Mouse (Mus musculus) heart, embryonic 14.5 days (tissue): ENCODE measurements around the gene Elof1. TPM values are rescaled to one million over a fixed set of nuclear protein-coding genes. Genes with fewer than 3 reads are reported as not detected.

Experiments
- ATAC-seq: fragments of 200-750 bp; cut with Nextera tagmentation; 2 replicates; pipeline ENCODE4 v1.8.0; 2017; ENCODE audit warnings: low read depth, moderate TSS enrichment; ENCODE audit not compliant: insufficient number of reproducible peaks, insufficient read depth, low FRiP score
- H3K27ac ChIP-seq, 2 experiments: fragments of 200-500 bp in 1 of 2; fragments of 300-500 bp in 1 of 2; sonication (generic) in 1 of 2; replicated peaks in 1 of 2; 2 replicates each; pipeline ENCODE4 v1.5.1; 2012 to 2014; ENCODE audit warnings: low read depth in 2 of 2, low read length in 2 of 2, control low read depth in 1 of 2, mild to moderate bottlenecking in 1 of 2, mixed read lengths in 1 of 2; ENCODE audit not compliant: control insufficient read depth in 1 of 2, insufficient read depth in 1 of 2
- H3K27me3 ChIP-seq: fragments of 300-500 bp; sonication (generic); 2 replicates; pipeline ENCODE4 v1.6.1; 2014; ENCODE audit warnings: mild to moderate bottlenecking, low read length, control low read depth; ENCODE audit not compliant: control insufficient read depth, insufficient read depth
- H3K36me3 ChIP-seq: fragments of 300-500 bp; sonication (generic); 2 replicates; pipeline ENCODE4 v1.6.1; 2014; ENCODE audit warnings: mild to moderate bottlenecking, control low read depth, low read length, mixed read lengths; ENCODE audit not compliant: control insufficient read depth, insufficient read depth
- H3K4me1 ChIP-seq, 2 experiments: fragments of 200-500 bp in 1 of 2; fragments of 300-500 bp in 1 of 2; sonication (generic) in 1 of 2; 2 replicates each; pipeline ENCODE4 v1.6.1; 2012 to 2014; ENCODE audit warnings: low read length in 2 of 2, control low read depth in 1 of 2, mixed read lengths in 1 of 2; ENCODE audit not compliant: control insufficient read depth in 2 of 2, insufficient read depth in 2 of 2
- H3K4me2 ChIP-seq: fragments of 300-500 bp; sonication (generic); 2 replicates; pipeline ENCODE4 v1.6.1; 2014; ENCODE audit warnings: mild to moderate bottlenecking, low read length
- H3K4me3 ChIP-seq, 2 experiments: fragments of 200-500 bp in 1 of 2; fragments of 300-500 bp in 1 of 2; sonication (generic) in 1 of 2; 2 replicates each; pipeline ENCODE4 v1.5.1; 2012 to 2014; ENCODE audit warnings: low read length in 2 of 2, mild to moderate bottlenecking in 2 of 2, control low read depth in 1 of 2, low read depth in 1 of 2, moderate library complexity in 1 of 2; ENCODE audit not compliant: control insufficient read depth in 1 of 2, insufficient read depth in 1 of 2
- H3K9ac ChIP-seq: fragments of 300-500 bp; sonication (generic); 2 replicates; pipeline ENCODE4 v1.6.1; 2014; ENCODE audit warnings: mild to moderate bottlenecking, low read length
- H3K9me3 ChIP-seq: fragments of 300-500 bp; sonication (generic); 2 replicates; pipeline ENCODE4 v1.6.1; 2016; ENCODE audit warnings: low read length, control low read depth; ENCODE audit not compliant: control insufficient read depth
- WGBS: fragments of 180-500 bp; shearing (Covaris S2); extraction: QIAGEN DNeasy Blood & Tissue Kit; methylation state at CpG from one replicate; pipeline ENCODE4 v1.1.7; 2014; 5-methylcytosine and 5-hydroxymethylcytosine counted together
- polyA plus RNA-seq: library from polyadenylated mRNA; unstranded; fragments of >200 nt; fragmentation: Nextera tagmentation; extraction: Ambion mirVana; gene quantifications from 2 replicates; pipeline ENCODE4 v1.2.1, GENCODE M21; 2014

The Elof1 gene
- polyA plus RNA-seq, 1 experiment from 2014 or later, result 129 TPM

GRCm38 (mm10) chr9:22134988-22135643 is 18.1 kb upstream of the Elof1 start:
- no peak overlapping the region for H3K9ac ChIP-seq
- peaks cover 9 to 10% of the 10 kb centered on the region in 2 experiments; a peak in 3 of 4 replicates for H3K4me1 ChIP-seq
- no peaks in the 10 kb centered on the region for H3K27me3 ChIP-seq
- no peak for ATAC-seq
- H3K27ac ChIP-seq, result no peak overlapping the region
- 79% methylated on average over 9 of the region's 9 CpGs for WGBS
- H3K4me3 ChIP-seq, result no peak overlapping the region
- no peaks in the 10 kb centered on the region for H3K9me3 ChIP-seq
- no peak overlapping the region for H3K4me2 ChIP-seq
- no peaks in the 10 kb centered on the region for H3K36me3 ChIP-seq

DNA sequence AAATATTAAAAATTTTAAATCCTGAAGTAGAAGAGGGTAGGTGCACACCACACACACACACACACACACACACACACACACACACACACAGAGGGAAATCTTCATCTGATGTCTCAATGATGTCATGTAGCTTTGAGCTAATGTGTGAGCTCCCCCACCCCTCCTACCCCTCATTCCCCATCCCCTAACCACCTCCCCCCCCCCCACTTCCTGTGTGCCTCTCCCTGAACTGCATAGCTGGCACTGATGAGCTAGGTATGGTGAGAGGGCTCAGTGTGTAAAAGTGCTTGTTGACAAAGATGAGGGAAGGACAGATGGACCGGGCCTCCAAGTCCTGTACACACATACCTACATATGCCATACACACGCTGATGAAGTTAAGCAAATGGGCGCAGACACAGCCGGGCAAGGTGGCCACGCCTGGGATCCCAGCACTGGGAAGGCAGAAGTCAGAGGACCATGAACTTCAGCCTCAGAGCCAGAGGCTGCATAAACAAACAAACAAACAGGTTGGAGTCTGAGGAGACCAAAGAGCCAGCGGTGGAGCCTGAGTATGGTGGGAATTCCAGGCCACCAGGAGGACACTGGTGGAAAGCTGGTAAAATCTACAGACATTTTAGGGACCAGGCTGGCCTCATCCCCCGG is 17.4 kb upstream of the Elof1 start:
- Histone ChIP-seq H3K4me2 (no peak overlapping the region), H3K9ac (no peak overlapping the region)
- WGBS, result 79% methylated on average over 7 of the region's 7 CpGs

DNA sequence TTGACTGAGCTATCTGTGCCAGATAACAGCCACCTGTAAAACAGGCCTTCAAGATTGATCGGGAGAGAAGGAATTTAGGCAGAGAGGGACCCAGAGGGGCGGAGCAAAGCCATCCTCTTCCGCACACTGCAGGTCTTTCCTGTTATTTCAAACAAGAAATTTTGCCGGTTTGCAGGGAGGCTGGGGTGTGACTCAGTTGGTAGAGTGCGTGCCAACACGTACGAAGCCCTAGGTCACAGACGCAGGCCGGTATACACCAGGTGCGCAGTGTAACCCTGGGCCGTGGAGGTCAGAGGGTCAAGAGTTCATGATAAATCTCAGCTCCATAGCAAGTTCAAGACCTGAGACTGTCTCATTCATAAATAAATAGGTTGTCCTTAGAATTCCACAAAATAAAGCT is 15.2 kb upstream of the Elof1 start:
- H3K9me3 ChIP-seq, result no peaks in the 10 kb centered on the region
- no peak overlapping the region for H3K27ac ChIP-seq
- peaks cover 9 to 10% of the 10 kb centered on the region in 2 experiments; a peak in 3 of 4 replicates for H3K4me1 ChIP-seq
- no peaks in the 10 kb centered on the region for H3K27me3 ChIP-seq
- H3K36me3 ChIP-seq, result no peaks in the 10 kb centered on the region
- ATAC-seq, result no peak
- 45% methylated on average over 11 of the region's 11 CpGs for WGBS
- H3K9ac ChIP-seq, result no peak overlapping the region; the same call in 1 of the 2 replicates
- peak overlapping the region; percentile 76 for H3K4me2 ChIP-seq
- peak overlapping the region in 1 of 2 experiments; percentile 38; a peak in 2 of 4 replicates for H3K4me3 ChIP-seq

More for the DNA sequence above, 17.4 kb upstream of the Elof1 start:
- Histone ChIP-seq H3K4me1 (peaks cover 9 to 10% of the 10 kb centered on the region in 2 experiments; a peak in 3 of 4 replicates), H3K36me3 (no peaks in the 10 kb centered on the region), H3K4me3 (no peak overlapping the region), H3K9me3 (no peaks in the 10 kb centered on the region), H3K27me3 (no peaks in the 10 kb centered on the region), H3K27ac (no peak overlapping the region)
- ATAC-seq, result no peak

DNA sequence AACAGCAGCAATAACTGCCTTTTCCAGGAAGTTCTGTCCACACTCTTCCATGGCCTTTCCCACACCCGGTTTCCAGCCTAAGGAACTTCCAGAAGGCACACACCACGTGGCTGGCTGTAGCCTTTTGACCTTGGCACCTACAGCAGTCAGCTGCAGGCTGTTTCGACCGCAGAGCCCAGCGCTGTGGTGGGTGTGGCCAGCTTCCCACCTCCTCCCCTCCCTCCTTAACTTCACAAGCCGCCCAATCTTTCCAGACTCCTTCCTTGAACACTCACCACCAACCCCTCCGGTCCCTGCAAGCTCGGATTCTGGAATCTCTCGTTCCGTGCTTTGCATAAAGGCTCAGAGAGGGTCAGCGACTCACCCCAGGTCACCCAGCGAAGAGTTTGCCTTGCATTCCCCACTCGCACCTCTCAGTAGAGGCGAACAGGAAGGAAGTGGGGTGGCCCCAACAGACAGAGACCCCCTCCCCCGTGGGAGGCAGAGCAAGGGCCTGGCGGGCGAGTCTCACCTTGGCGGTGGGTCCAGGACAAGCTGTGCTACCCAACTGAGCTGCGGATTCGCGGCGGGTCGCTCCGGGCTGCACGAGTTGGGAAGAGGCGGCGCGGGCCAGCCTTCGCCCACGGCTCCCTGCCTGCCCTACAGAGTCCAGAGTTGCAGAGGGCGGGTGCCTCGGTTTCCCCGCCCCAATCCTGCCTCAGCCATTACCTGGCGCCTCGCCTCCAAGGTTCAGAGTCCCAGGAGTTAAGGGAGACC is 14.4 kb upstream of the Elof1 start:
- no peaks in the 10 kb centered on the region for H3K9me3 ChIP-seq
- under 1% methylated on average over 35 of the region's 35 CpGs for WGBS
- H3K4me2 ChIP-seq, result peak overlapping the region; percentile 76
- H3K36me3 ChIP-seq, result no peaks in the 10 kb centered on the region
- H3K27ac ChIP-seq, result no peak overlapping the region
- no peaks in the 10 kb centered on the region for H3K27me3 ChIP-seq
- H3K4me3 ChIP-seq, result peak overlapping the region; percentile 34 to 38
- H3K4me1 ChIP-seq, result peaks cover 7 to 10% of the 10 kb centered on the region in 2 experiments; a peak in 3 of 4 replicates
- peak overlapping the region; percentile 62 for H3K9ac ChIP-seq
- ATAC-seq, result peak; percentile 38

DNA sequence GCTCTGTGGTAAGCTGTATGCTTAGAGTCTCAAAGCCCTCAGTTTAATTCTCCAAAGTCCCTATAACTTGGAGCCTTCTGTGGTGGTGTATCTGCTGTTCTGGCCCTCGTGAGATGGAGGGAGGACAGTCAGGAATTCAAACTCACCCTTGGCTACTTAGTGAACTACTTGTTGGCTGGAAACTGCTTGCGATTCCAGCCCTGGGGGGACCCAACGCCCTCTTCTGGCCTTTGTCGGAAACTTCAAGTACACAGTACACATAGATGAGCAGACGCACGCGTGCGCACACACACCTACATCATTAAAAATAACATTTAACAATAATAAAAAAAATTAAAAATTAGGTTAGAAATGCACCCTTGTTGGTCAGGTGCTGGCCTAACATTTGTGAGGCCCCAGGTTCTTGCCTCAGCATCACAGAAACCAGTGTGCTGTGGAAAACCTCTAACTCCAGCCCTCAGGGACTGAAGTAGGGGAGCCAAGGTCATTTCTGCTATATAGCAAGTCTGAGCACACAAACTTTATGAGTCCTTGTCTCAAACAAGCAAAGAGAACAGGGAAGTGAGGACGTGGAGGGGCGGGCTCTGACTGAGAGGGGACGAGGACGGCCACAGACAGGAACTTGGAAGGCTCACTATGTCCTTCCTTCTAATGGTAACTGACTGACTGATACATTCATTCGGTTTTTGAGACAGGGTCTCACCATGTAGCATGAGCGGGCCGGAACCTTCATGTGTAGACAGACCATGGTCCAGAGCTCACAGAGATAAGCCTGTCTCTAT is 8.5 kb upstream of the Elof1 start:
- Histone ChIP-seq H3K4me1 (no peaks in the 10 kb centered on the region), H3K9ac (no peak overlapping the region), H3K4me3 (no peak overlapping the region), H3K27me3 (no peaks in the 10 kb centered on the region), H3K36me3 (no peaks in the 10 kb centered on the region), H3K27ac (no peak overlapping the region), H3K9me3 (no peaks in the 10 kb centered on the region), H3K4me2 (no peak overlapping the region)
- ATAC-seq, result no peak
- 87% methylated on average over 15 of the region's 15 CpGs for WGBS

DNA sequence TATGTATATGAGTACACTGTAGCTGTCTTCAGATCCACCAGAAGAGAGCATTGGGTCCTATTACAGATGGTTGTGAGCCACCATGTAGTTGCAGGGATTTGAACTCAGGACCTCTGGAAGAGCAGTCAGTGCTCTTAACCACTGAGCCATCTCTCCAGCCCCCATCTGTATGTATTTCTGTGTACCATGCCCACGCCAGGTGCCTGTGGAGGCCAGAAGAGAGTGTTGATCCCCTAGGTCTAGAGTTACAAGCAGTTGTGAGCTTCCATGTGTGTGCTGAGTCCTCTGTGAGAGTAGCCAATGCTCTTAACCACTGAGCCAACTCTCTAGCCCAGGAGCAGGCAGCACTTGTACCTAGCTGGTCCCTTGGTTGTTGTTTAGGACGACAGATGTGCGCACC is 7.2 kb upstream of the Elof1 start:
- WGBS, result 86% methylated on average over 3 of the region's 3 CpGs
- Histone ChIP-seq H3K27me3 (no peaks in the 10 kb centered on the region), H3K36me3 (no peaks in the 10 kb centered on the region), H3K27ac (no peak overlapping the region), H3K4me2 (no peak overlapping the region), H3K4me1 (no peaks in the 10 kb centered on the region), H3K9ac (no peak overlapping the region), H3K9me3 (no peaks in the 10 kb centered on the region), H3K4me3 (no peak overlapping the region)
- ATAC-seq, result no peak

GRCm38 (mm10) chr9:22123069-22123609 is 6.2 kb upstream of the Elof1 start:
- no peaks in the 10 kb centered on the region for H3K36me3 ChIP-seq
- H3K9ac ChIP-seq, result no peak overlapping the region
- H3K27ac ChIP-seq, result no peak overlapping the region
- H3K9me3 ChIP-seq, result no peaks in the 10 kb centered on the region
- no peaks in the 10 kb centered on the region for H3K4me1 ChIP-seq
- H3K4me3 ChIP-seq, result no peak overlapping the region
- H3K27me3 ChIP-seq, result no peaks in the 10 kb centered on the region
- H3K4me2 ChIP-seq, result no peak overlapping the region
- 77% methylated on average over 7 of the region's 7 CpGs for WGBS
- no peak for ATAC-seq
